Mouse (Mus musculus): ENCODE data around the gene Rep15. TPM values are rescaled to one million over a fixed set of nuclear protein-coding genes. Genes with fewer than 3 reads are reported as not detected.
A peak's percentile ranks its signal among the peaks of the same experiment; 100 is the strongest.

Gene Rep15
- polyA plus RNA-seq, 1 experiment from 2014 or later = 0.89 TPM

- no peak overlapping the region for H3K4me3 ChIP-seq (ENCODE audit: low read depth, low read length)
- no peak overlapping the region for H3K27ac ChIP-seq (ENCODE audit: low read length)
- no peaks in the 10 kb centered on the region for H3K27me3 ChIP-seq (ENCODE audit: control insufficient read depth, insufficient read depth, low read depth, low read length)
- 88% methylated on average over 16 of the region's 16 CpGs for WGBS
- H3K4me1 ChIP-seq (ENCODE audit: control insufficient read depth, insufficient read depth, low read length) = no peaks in the 10 kb centered on the region
- no peak overlapping the region for H3K4me2 ChIP-seq (ENCODE audit: low read length)
- no peak overlapping the region for H3K9ac ChIP-seq (ENCODE audit: low read depth, low read length)
- no peak for ATAC-seq
- no peaks in the 10 kb centered on the region; the same call in 1 of the 2 replicates for H3K36me3 ChIP-seq (ENCODE audit: control insufficient read depth, insufficient read depth, low read length)
- H3K9me3 ChIP-seq (replicated peaks; ENCODE audit: control insufficient read depth, low read length, poor library complexity, severe bottlenecking) = no peaks in the 10 kb centered on the region
These were observed 9.8 kb upstream of the Rep15 start for GRCm38 (mm10) chr6:147022375-147023132.

- Histone ChIP-seq H3K36me3 (ENCODE audit: control insufficient read depth, insufficient read depth, low read length) (no peaks in the 10 kb centered on the region; the same call in 1 of the 2 replicates), H3K4me2 (ENCODE audit: low read length) (no peak overlapping the region), H3K27ac (ENCODE audit: low read length) (no peak overlapping the region), H3K27me3 (ENCODE audit: control insufficient read depth, insufficient read depth, low read depth, low read length) (no peaks in the 10 kb centered on the region), H3K9ac (ENCODE audit: low read depth, low read length) (no peak overlapping the region), H3K4me1 (ENCODE audit: control insufficient read depth, insufficient read depth, low read length) (no peaks in the 10 kb centered on the region), H3K9me3 (replicated peaks; ENCODE audit: control insufficient read depth, low read length, poor library complexity, severe bottlenecking) (no peaks in the 10 kb centered on the region), H3K4me3 (ENCODE audit: low read depth, low read length) (no peak overlapping the region)
- 95% methylated on average over 2 of the region's 2 CpGs for WGBS
- ATAC-seq = no peak
These were observed 9.3 kb upstream of the Rep15 start for GRCm38 (mm10) chr6:147023133-147023395.

- H3K4me2 ChIP-seq (ENCODE audit: low read length) = no peak overlapping the region
- H3K36me3 ChIP-seq (ENCODE audit: control insufficient read depth, insufficient read depth, low read length) = no peaks in the 10 kb centered on the region; the same call in 1 of the 2 replicates
- H3K4me3 ChIP-seq (ENCODE audit: low read depth, low read length) = no peak overlapping the region
- H3K4me1 ChIP-seq (ENCODE audit: control insufficient read depth, insufficient read depth, low read length) = no peaks in the 10 kb centered on the region
- H3K27me3 ChIP-seq (ENCODE audit: control insufficient read depth, insufficient read depth, low read depth, low read length) = no peaks in the 10 kb centered on the region
- no peaks in the 10 kb centered on the region for H3K9me3 ChIP-seq (replicated peaks; ENCODE audit: control insufficient read depth, low read length, poor library complexity, severe bottlenecking)
- H3K9ac ChIP-seq (ENCODE audit: low read depth, low read length) = no peak overlapping the region
- no peak for ATAC-seq
- H3K27ac ChIP-seq (ENCODE audit: low read length) = no peak overlapping the region
These were observed 8.8 kb upstream of the Rep15 start for GRCm38 (mm10) chr6:147023568-147023967.

DNA sequence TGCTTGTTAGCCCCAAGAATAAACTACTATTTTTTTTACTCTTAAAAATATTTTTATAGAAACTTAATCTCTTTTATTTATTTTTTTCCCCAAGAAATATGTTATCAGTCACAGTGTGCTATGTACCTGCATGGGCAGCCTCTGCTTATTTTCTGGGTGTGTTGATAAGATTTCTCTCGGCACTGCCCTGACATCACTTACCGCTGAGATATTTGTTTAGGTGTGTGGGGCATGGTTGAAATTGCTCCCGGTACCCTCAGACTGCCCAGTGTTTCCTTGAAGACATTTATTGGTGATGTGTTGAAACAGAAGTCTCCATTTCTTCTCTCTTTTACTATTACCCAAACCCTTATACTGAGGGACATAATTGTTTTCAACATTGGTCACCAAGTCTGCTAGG, 7.6 kb upstream of the Rep15 start:
- no peak overlapping the region for H3K4me2 ChIP-seq (ENCODE audit: low read length)
- no peaks in the 10 kb centered on the region for H3K4me1 ChIP-seq (ENCODE audit: control insufficient read depth, insufficient read depth, low read length)
- ATAC-seq = no peak
- H3K36me3 ChIP-seq (ENCODE audit: control insufficient read depth, insufficient read depth, low read length) = no peaks in the 10 kb centered on the region; the same call in 1 of the 2 replicates
- no peaks in the 10 kb centered on the region for H3K9me3 ChIP-seq (replicated peaks; ENCODE audit: control insufficient read depth, low read length, poor library complexity, severe bottlenecking)
- 93% methylated on average over 3 of the region's 3 CpGs for WGBS
- no peak overlapping the region for H3K9ac ChIP-seq (ENCODE audit: low read depth, low read length)
- no peak overlapping the region for H3K27ac ChIP-seq (ENCODE audit: low read length)
- no peaks in the 10 kb centered on the region for H3K27me3 ChIP-seq (ENCODE audit: control insufficient read depth, insufficient read depth, low read depth, low read length)
- no peak overlapping the region for H3K4me3 ChIP-seq (ENCODE audit: low read depth, low read length)

DNA sequence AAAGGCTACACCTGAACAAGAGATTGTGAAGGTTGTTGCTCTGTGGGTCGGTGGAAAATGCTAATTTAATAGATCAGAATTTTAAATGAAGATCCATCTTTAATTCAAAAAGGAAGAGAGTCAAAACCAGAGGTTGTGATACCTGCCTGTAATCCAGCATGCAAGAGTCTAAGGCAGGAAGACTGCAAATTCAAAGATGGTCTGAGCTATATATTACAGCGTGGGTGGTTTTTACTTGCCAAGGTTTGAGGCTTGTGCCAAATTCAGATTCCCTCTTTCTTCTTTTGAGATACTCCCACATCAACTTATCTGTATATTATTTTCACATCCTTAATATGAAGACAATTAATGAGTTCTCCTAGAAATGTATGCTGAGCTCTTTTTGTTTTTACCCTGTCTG, 4.0 kb upstream of the Rep15 start:
- no peaks in the 10 kb centered on the region for H3K27me3 ChIP-seq (ENCODE audit: control insufficient read depth, insufficient read depth, low read depth, low read length)
- H3K27ac ChIP-seq (ENCODE audit: low read length) = no peak overlapping the region
- H3K9me3 ChIP-seq (replicated peaks; ENCODE audit: control insufficient read depth, low read length, poor library complexity, severe bottlenecking) = no peaks in the 10 kb centered on the region
- no peak overlapping the region for H3K4me2 ChIP-seq (ENCODE audit: low read length)
- H3K4me1 ChIP-seq (ENCODE audit: control insufficient read depth, insufficient read depth, low read length) = no peaks in the 10 kb centered on the region
- WGBS = 83% methylated on average over 2 of the region's 2 CpGs
- H3K36me3 ChIP-seq (ENCODE audit: control insufficient read depth, insufficient read depth, low read length) = no peaks in the 10 kb centered on the region
- H3K9ac ChIP-seq (ENCODE audit: low read depth, low read length) = no peak overlapping the region
- no peak for ATAC-seq
- H3K4me3 ChIP-seq (ENCODE audit: low read depth, low read length) = no peak overlapping the region

DNA sequence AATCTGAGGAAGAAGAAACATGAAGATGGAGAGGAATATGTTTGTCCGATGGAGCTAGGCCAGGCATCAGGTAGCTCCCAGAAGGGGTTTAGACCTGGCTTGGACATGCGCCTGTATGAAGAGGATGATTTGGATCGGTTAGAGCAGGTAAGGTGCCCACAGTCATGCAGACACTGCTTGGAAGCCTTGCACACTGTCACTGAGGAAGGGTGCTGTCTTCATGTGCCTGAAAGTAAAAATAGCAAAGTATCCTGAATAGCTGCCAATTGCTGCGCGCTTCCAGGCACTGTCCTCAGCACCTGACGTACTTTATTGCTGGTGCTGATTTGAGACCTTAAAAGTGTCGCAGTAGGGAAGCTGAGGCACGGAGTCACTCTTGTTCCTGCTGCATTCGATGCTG, 2.8 kb upstream of the Rep15 start:
- Histone ChIP-seq H3K4me1 (ENCODE audit: control insufficient read depth, insufficient read depth, low read length) (no peaks in the 10 kb centered on the region), H3K36me3 (ENCODE audit: control insufficient read depth, insufficient read depth, low read length) (no peaks in the 10 kb centered on the region), H3K4me2 (ENCODE audit: low read length) (no peak overlapping the region), H3K9ac (ENCODE audit: low read depth, low read length) (no peak overlapping the region), H3K27ac (ENCODE audit: low read length) (no peak overlapping the region), H3K9me3 (replicated peaks; ENCODE audit: control insufficient read depth, low read length, poor library complexity, severe bottlenecking) (no peaks in the 10 kb centered on the region), H3K27me3 (ENCODE audit: control insufficient read depth, insufficient read depth, low read depth, low read length) (no peaks in the 10 kb centered on the region), H3K4me3 (ENCODE audit: low read depth, low read length) (no peak overlapping the region)
- ATAC-seq = no peak
- whole genome bisulfite sequencing = 96% methylated on average over 9 of the region's 9 CpGs

- Histone ChIP-seq H3K9ac (ENCODE audit: low read depth, low read length) (no peak overlapping the region), H3K9me3 (replicated peaks; ENCODE audit: control insufficient read depth, low read length, poor library complexity, severe bottlenecking) (no peaks in the 10 kb centered on the region), H3K27ac (ENCODE audit: low read length) (no peak overlapping the region), H3K4me2 (ENCODE audit: low read length) (no peak overlapping the region), H3K36me3 (ENCODE audit: control insufficient read depth, insufficient read depth, low read length) (no peaks in the 10 kb centered on the region), H3K4me3 (ENCODE audit: low read depth, low read length) (no peak overlapping the region), H3K27me3 (ENCODE audit: control insufficient read depth, insufficient read depth, low read depth, low read length) (no peaks in the 10 kb centered on the region), H3K4me1 (ENCODE audit: control insufficient read depth, insufficient read depth, low read length) (no peaks in the 10 kb centered on the region)
- 90% methylated on average over 15 of the region's 15 CpGs for WGBS
- no peak for ATAC-seq
These were observed 2.1 kb upstream of the Rep15 start for GRCm38 (mm10) chr6:147030096-147030885.

- ATAC-seq = peak; percentile 100
- no peaks in the 10 kb centered on the region for H3K9me3 ChIP-seq (replicated peaks; ENCODE audit: control insufficient read depth, low read length, poor library complexity, severe bottlenecking)
- H3K36me3 ChIP-seq (ENCODE audit: control insufficient read depth, insufficient read depth, low read length) = peaks cover 3% of the 10 kb centered on the region; the same call in 1 of the 2 replicates
- peak within 1 kb of the TSS; percentile 92 for H3K27ac ChIP-seq (ENCODE audit: low read length)
- H3K4me3 ChIP-seq (ENCODE audit: low read depth, low read length) = peak within 1 kb of the TSS; percentile 57
- peak within 1 kb of the TSS; percentile 70 for H3K9ac ChIP-seq (ENCODE audit: low read depth, low read length)
- H3K4me2 ChIP-seq (ENCODE audit: low read length) = peak within 1 kb of the TSS; percentile 66
- 3% methylated on average over 65 of the region's 66 CpGs for WGBS
- H3K27me3 ChIP-seq (ENCODE audit: control insufficient read depth, insufficient read depth, low read depth, low read length) = peaks cover 6% of the 10 kb centered on the region; the same call in 1 of the 2 replicates
- H3K4me1 ChIP-seq (ENCODE audit: control insufficient read depth, insufficient read depth, low read length) = peaks cover 18% of the 10 kb centered on the region
These were observed 10.2 kb downstream of the Rep15 start, which contains the start of gene Mrps35 for GRCm38 (mm10) chr6:147042291-147043290. Gene Mrps35 (plus strand): TSS chr6:147042764.

All from midbrain, embryonic 16.5 days (tissue).